Mouse (Mus musculus): ENCODE measurements around the gene Olfr320. TPM values are rescaled to one million over a fixed set of nuclear protein-coding genes. Genes with fewer than 3 reads are reported as not detected.
"Not testable (repeated sequence)": the region's sequence is repeated elsewhere in the genome, so short reads cannot be mapped to it uniquely, and the experiment has no call there.

The Olfr320 gene
- polyA plus RNA-seq, 1 experiment: not detected

DNA sequence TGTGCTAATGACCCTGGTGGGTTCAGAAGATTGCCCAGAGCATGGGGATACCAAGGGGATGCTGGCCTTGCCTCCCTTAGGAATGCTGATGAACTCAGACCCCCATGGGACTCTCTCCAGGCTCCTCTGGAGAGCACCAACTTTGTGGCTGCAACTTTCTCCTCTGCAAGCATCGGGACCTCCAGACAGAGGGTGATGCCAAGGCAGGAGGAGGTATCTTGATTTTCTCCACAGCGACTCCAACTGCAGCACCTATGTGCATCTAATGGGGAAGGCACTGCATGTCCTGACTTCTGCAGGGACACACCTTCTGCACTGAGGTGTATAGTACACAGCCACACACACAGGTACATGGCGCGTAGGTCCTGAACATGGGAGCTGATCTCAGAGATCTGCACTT, 22.3 kb upstream of the Olfr320 start, which contains the start of gene Olfr322:
TSS of gene Olfr322 (plus strand) at position 187 of the 400 bp plus-strand sequence.
- TF ChIP-seq GATA1 (IDR thresholded peaks at IDR 0.05; ENCODE audit: low read length) (no peak), TAL1 (IDR thresholded peaks at IDR 0.05; ENCODE audit: low read length) (no peak)
- Histone ChIP-seq H3K4me3 (replicated peaks) (no peak within 1 kb of the TSS), H3K27me3 (ENCODE audit: control insufficient read depth) (0 out of 2 replicates have a peak, but pooled peaks cover 2% of the 10 kb centered on the region), H3K9me3 (ENCODE audit: control insufficient read depth, low read length) (no peaks in the 10 kb centered on the region), H3K36me3 (ENCODE audit: control insufficient read depth) (peaks cover 14% of the 10 kb centered on the region), H3K4me1 (ENCODE audit: control insufficient read depth) (no peaks in the 10 kb centered on the region)

DNA sequence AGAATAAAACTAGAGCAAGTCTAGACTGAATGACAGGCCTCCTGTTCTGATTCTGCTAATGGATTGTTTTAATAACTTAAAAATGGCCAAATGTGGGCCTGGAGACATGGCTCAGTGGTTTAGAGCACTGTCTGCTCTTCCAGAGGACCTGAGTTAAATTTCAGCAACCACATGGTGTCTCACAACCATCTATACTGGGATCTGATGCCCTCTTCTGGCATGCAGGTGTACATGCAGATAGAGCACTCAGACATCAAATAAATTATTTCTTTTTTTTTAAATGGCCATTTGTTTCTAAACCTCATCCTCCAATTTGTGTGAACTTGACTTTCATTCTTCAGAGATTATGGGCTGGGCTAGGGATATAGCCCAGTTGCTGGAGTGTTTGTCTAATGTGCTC, 11.6 kb upstream of the Olfr320 start:
- no peak overlapping the region for H3K4me3 ChIP-seq (replicated peaks)
- no peaks in the 10 kb centered on the region for H3K9me3 ChIP-seq (ENCODE audit: control insufficient read depth, low read length)
- H3K27me3 ChIP-seq (ENCODE audit: control insufficient read depth): no peaks in the 10 kb centered on the region
- TF ChIP-seq TAL1 (IDR thresholded peaks at IDR 0.05; ENCODE audit: low read length) (no peak), GATA1 (IDR thresholded peaks at IDR 0.05; ENCODE audit: low read length) (no peak)
- no peaks in the 10 kb centered on the region for H3K36me3 ChIP-seq (ENCODE audit: control insufficient read depth)
- no peaks in the 10 kb centered on the region for H3K4me1 ChIP-seq (ENCODE audit: control insufficient read depth)

DNA sequence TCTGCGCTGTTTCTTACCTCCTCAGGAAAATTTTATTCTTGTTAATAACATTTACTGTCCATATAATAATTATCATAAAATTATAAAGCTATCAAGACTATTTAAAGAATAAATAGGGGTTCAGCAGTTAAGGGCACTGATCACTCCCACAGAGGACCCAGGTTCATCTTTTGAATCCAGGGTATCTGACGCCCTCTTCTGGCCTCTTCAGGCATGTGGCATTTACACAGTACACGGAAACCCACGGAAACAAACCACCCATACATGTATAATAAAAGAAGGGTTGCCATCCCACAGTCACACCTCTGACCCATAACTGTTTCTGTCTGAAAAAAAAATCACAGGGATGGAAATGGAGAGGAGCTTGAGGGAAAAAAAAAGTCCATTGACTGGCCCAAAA, 9.1 kb upstream of the Olfr320 start:
- H3K4me1 ChIP-seq (ENCODE audit: control insufficient read depth): no peaks in the 10 kb centered on the region
- no peak for TF ChIP-seq TAL1 (IDR thresholded peaks at IDR 0.05; ENCODE audit: low read length)
- no peak for TF ChIP-seq GATA1 (IDR thresholded peaks at IDR 0.05; ENCODE audit: low read length)

GRCm38 (mm10) chr11:58698862-58699261, 18.0 kb downstream of the Olfr320 start, which contains the start of gene Olfr319:
Olfr319 (plus strand) TSS chr11:58699162.
- H3K36me3 ChIP-seq (ENCODE audit: control insufficient read depth): no peaks in the 10 kb centered on the region
- peaks cover 9% of the 10 kb centered on the region for H3K9me3 ChIP-seq (ENCODE audit: control insufficient read depth, low read length)
- no peaks in the 10 kb centered on the region for H3K4me1 ChIP-seq (ENCODE audit: control insufficient read depth)
- TF ChIP-seq TAL1 (IDR thresholded peaks at IDR 0.05; ENCODE audit: low read length) (no peak), GATA1 (IDR thresholded peaks at IDR 0.05; ENCODE audit: low read length) (no peak)
- no peaks in the 10 kb centered on the region for H3K27me3 ChIP-seq (ENCODE audit: control insufficient read depth)
- no peak within 1 kb of the TSS for H3K4me3 ChIP-seq (replicated peaks)

More for the DNA sequence above, 9.1 kb upstream of the Olfr320 start:
- H3K9me3 ChIP-seq (ENCODE audit: control insufficient read depth, low read length): no peaks in the 10 kb centered on the region
- H3K27me3 ChIP-seq (ENCODE audit: control insufficient read depth): no peaks in the 10 kb centered on the region
- H3K4me3 ChIP-seq (replicated peaks): no peak overlapping the region
- no peaks in the 10 kb centered on the region for H3K36me3 ChIP-seq (ENCODE audit: control insufficient read depth)

GRCm38 (mm10) chr11:58709086-58709485, 28.2 kb downstream of the Olfr320 start:
- Histone ChIP-seq H3K36me3 (ENCODE audit: control insufficient read depth) (no peaks in the 10 kb centered on the region), H3K4me1 (ENCODE audit: control insufficient read depth) (no peaks in the 10 kb centered on the region), H3K4me3 (replicated peaks) (no peak overlapping the region), H3K27me3 (ENCODE audit: control insufficient read depth) (no peaks in the 10 kb centered on the region), H3K9me3 (ENCODE audit: control insufficient read depth, low read length) (no peaks in the 10 kb centered on the region)
- TF ChIP-seq TAL1 (IDR thresholded peaks at IDR 0.05; ENCODE audit: low read length) (no peak), GATA1 (IDR thresholded peaks at IDR 0.05; ENCODE audit: low read length) (no peak)

DNA sequence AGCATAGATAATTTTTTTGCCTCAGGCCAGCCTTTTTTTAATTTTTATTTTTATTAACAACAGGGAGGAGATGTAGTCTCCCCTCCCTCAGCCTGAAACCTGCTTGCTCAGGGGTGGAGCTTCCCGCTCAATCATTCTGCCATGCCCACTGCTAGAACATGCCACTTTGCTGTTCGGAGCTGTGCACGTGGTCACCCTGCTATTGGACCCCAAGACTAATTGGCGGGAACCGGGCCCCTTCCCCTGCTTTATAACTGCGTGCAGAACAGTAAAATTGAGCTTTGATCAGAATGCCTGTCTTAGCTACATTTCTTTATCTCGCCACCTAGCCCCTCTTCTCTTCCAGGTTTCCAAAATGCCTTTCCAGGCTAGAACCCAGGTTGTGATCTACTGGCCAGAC, 36.8 kb downstream of the Olfr320 start:
- not testable (repeated sequence) for H3K4me3 ChIP-seq (replicated peaks); H3K9me3 ChIP-seq (ENCODE audit: control insufficient read depth, low read length); H3K4me1 ChIP-seq (ENCODE audit: control insufficient read depth); H3K27me3 ChIP-seq (ENCODE audit: control insufficient read depth); H3K36me3 ChIP-seq (ENCODE audit: control insufficient read depth)

DNA sequence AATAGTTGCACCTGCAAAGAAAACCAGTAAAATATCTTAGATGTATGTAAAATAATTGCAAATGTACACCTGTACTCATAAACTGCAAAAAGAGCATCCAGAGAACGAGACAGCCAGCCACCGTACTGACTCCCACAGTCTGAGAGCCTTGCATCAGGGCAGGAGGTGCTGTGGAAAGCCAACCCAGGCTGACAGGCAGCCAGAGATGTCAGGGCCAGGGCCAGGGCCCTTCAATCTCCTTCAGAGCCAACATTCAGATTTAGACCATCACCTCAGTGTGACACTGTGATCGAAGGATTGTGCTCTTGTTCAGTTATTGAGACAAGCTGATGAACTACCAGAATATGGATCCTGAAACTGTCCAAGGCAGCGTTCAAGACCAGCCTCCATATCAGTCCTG, 38.8 kb downstream of the Olfr320 start:
- Histone ChIP-seq H3K27me3 (ENCODE audit: control insufficient read depth) (no peaks in the 10 kb centered on the region), H3K4me3 (replicated peaks) (no peak overlapping the region), H3K9me3 (ENCODE audit: control insufficient read depth, low read length) (no peaks in the 10 kb centered on the region), H3K36me3 (ENCODE audit: control insufficient read depth) (no peaks in the 10 kb centered on the region), H3K4me1 (ENCODE audit: control insufficient read depth) (no peaks in the 10 kb centered on the region)
- TF ChIP-seq GATA1 (IDR thresholded peaks at IDR 0.05; ENCODE audit: low read length): no peak
- no peak for TF ChIP-seq TAL1 (IDR thresholded peaks at IDR 0.05; ENCODE audit: low read length)

DNA sequence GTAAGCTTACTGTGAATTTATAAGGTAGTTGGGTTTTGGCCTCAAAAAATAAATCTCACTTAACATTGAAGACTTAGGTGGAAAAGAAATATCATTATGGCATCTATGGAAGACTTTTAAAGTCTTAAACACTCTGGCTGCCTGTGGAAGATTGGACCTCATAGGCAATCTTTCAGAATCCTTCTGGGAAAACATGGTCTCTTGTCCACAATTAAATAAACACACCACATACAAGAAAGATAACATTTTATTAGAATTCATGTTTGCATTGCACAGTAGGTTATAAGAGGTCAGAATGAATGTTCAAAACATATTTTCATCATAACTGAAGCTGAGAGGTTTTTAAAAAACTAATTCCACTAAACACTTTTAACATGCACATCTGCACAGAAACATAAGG, 43.0 kb downstream of the Olfr320 start, which contains the start of gene Olfr318:
TSS of gene Olfr318 (minus strand) at position 101 of the 400 bp plus-strand sequence.
- Histone ChIP-seq H3K9me3 (ENCODE audit: control insufficient read depth, low read length) (no peaks in the 10 kb centered on the region), H3K4me1 (ENCODE audit: control insufficient read depth) (no peaks in the 10 kb centered on the region), H3K27me3 (ENCODE audit: control insufficient read depth) (no peaks in the 10 kb centered on the region), H3K4me3 (replicated peaks) (no peak within 1 kb of the TSS), H3K36me3 (ENCODE audit: control insufficient read depth) (no peaks in the 10 kb centered on the region)
- TF ChIP-seq TAL1 (IDR thresholded peaks at IDR 0.05; ENCODE audit: low read length) (no peak), GATA1 (IDR thresholded peaks at IDR 0.05; ENCODE audit: low read length) (no peak)

DNA sequence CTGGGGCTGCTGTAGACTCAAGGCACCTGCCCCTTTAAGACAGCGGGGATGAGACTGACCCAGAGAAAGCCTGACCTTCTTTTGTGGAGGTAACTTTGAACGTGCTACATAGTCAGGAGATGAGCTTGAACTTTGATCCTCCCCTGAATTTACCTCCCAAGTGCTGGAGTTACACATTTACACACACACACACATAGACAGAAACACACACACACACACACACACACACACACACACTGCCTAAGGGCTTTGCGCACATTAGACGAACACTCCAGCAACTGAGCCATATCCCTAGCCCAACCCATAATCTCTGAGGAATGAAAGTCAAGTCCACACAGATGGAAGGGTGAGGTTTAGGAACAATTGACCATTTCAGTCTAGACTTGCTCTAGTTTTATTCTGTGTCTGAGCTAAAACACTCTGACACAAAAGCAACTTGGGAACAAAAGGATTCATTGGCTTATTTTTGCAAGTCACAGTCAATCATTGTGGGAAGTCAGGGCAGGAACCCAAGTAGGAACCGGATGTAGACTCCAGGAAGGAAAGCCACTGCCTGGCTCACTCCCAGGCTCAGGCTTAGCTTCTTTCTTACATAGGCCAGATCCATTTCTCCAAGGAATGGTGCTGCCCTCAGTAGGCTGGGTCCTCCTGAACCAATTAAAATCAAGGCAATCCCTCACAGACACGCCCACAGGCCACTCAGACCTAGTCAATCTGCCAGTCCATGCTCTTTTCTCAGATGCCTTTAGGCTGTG, 47.2 kb downstream of the Olfr320 start:
- H3K9me3 ChIP-seq (ENCODE audit: control insufficient read depth, low read length); H3K36me3 ChIP-seq (ENCODE audit: control insufficient read depth); H3K4me3 ChIP-seq (replicated peaks): not testable (repeated sequence)

GRCm38 (mm10) chr11:58733372-58733771, 52.5 kb downstream of the Olfr320 start:
- Histone ChIP-seq H3K4me3 (replicated peaks) (no peak overlapping the region), H3K9me3 (ENCODE audit: control insufficient read depth, low read length) (no peaks in the 10 kb centered on the region), H3K4me1 (ENCODE audit: control insufficient read depth) (no peaks in the 10 kb centered on the region), H3K27me3 (ENCODE audit: control insufficient read depth) (no peaks in the 10 kb centered on the region), H3K36me3 (ENCODE audit: control insufficient read depth) (no peaks in the 10 kb centered on the region)
- TF ChIP-seq TAL1 (IDR thresholded peaks at IDR 0.05; ENCODE audit: low read length): no peak
- TF ChIP-seq GATA1 (IDR thresholded peaks at IDR 0.05; ENCODE audit: low read length): no peak

More for the DNA sequence above, 47.2 kb downstream of the Olfr320 start:
- not testable (repeated sequence) for H3K27me3 ChIP-seq (ENCODE audit: control insufficient read depth); H3K4me1 ChIP-seq (ENCODE audit: control insufficient read depth)

Other genes starting within 250 kb of the Olfr320 start
- gene Gm12253, start 248.5 kb upstream of the Olfr320 start, polyA plus RNA-seq (2012): not detected in 2 replicates
- gene Lypd9, start 228.2 kb upstream of the Olfr320 start, polyA plus RNA-seq (2012): not detected in 2 replicates
- gene Olfr30, start 218.8 kb upstream of the Olfr320 start, polyA plus RNA-seq (2012): not detected in 2 replicates
- not detected in 2 replicates for gene Olfr332, start 188.5 kb upstream of the Olfr320 start, polyA plus RNA-seq (2012)
- not detected in 2 replicates for gene Olfr331, start 178.5 kb upstream of the Olfr320 start, polyA plus RNA-seq (2012)
- gene Olfr330, start 146.3 kb upstream of the Olfr320 start, polyA plus RNA-seq (2012): not detected in 2 replicates
- not detected in 2 replicates for gene Olfr329-ps, start 134.7 kb upstream of the Olfr320 start, polyA plus RNA-seq (2012)
- gene Olfr328, start 125.5 kb upstream of the Olfr320 start, polyA plus RNA-seq (2012): not detected in 2 replicates
- 0.02 TPM in 1 of 2 replicates, not detected in the other for gene Olfr224, start 110.5 kb upstream of the Olfr320 start, polyA plus RNA-seq (2012)
- not detected in 2 replicates for gene Olfr325, start 103.4 kb upstream of the Olfr320 start, polyA plus RNA-seq (2012)
- gene Olfr324, start 86.0 kb upstream of the Olfr320 start, polyA plus RNA-seq (2012): not detected in 2 replicates
- not detected in 2 replicates for gene 2210407C18Rik, start 65.0 kb upstream of the Olfr320 start, polyA plus RNA-seq (2012)
- 0.02 TPM in 1 of 2 replicates, not detected in the other for gene Olfr323, start 50.6 kb upstream of the Olfr320 start, polyA plus RNA-seq (2012)
- gene Trim58, start 40.6 kb upstream of the Olfr320 start, polyA plus RNA-seq (2012): 5.5 and 5.7 TPM in 2 replicates
- gene Olfr322, start 22.3 kb upstream of the Olfr320 start, polyA plus RNA-seq (2012): 0.04 and 0.05 TPM in 2 replicates
- gene Olfr319, start 18.1 kb downstream of the Olfr320 start, polyA plus RNA-seq (2012): not detected in 2 replicates
- gene Olfr318, start 42.9 kb downstream of the Olfr320 start, polyA plus RNA-seq (2012): not detected in 2 replicates
- gene Olfr317, start 58.1 kb downstream of the Olfr320 start, polyA plus RNA-seq (2012): not detected in 2 replicates
- gene Olfr316, start 71.6 kb downstream of the Olfr320 start, polyA plus RNA-seq (2012): not detected in 2 replicates
- not detected in 2 replicates for gene Olfr315, start 92.1 kb downstream of the Olfr320 start, polyA plus RNA-seq (2012)
- gene Olfr314, start 101.9 kb downstream of the Olfr320 start, polyA plus RNA-seq (2012): not detected in 2 replicates
- not detected in 2 replicates for gene Fam183b, start 120.9 kb downstream of the Olfr320 start, polyA plus RNA-seq (2012)
- gene Olfr313, start 133.9 kb downstream of the Olfr320 start, polyA plus RNA-seq (2012): not detected in 2 replicates
- not detected in 2 replicates for gene Olfr312, start 148.1 kb downstream of the Olfr320 start, polyA plus RNA-seq (2012)
- not detected in 2 replicates for gene Olfr311, start 158.2 kb downstream of the Olfr320 start, polyA plus RNA-seq (2012)
- gene Gm12258, start 166.1 kb downstream of the Olfr320 start, polyA plus RNA-seq (2012): 0.01 TPM in 1 of 2 replicates, not detected in the other
- gene 2810021J22Rik, start 186.1 kb downstream of the Olfr320 start, polyA plus RNA-seq (2012): 0.04 and 0.05 TPM in 2 replicates
- 0.07 and 0.10 TPM in 2 replicates for gene Zfp39, start 223.1 kb downstream of the Olfr320 start, polyA plus RNA-seq (2012)
- gene Btnl10, start 236.8 kb downstream of the Olfr320 start, polyA plus RNA-seq (2012): 3.0 and 3.5 TPM in 2 replicates